Mouse (Mus musculus) frontal cortex, postnatal 14 days (tissue): ENCODE measurements around the gene Epas1.

ENCODE experiments used
- DNase-seq, 2 experiments: peaks; one replicate each; pipeline ENCODE4 v3.0.0; 2022; ENCODE audit warnings: low spot score in 2 of 2

Gene Epas1

DNA sequence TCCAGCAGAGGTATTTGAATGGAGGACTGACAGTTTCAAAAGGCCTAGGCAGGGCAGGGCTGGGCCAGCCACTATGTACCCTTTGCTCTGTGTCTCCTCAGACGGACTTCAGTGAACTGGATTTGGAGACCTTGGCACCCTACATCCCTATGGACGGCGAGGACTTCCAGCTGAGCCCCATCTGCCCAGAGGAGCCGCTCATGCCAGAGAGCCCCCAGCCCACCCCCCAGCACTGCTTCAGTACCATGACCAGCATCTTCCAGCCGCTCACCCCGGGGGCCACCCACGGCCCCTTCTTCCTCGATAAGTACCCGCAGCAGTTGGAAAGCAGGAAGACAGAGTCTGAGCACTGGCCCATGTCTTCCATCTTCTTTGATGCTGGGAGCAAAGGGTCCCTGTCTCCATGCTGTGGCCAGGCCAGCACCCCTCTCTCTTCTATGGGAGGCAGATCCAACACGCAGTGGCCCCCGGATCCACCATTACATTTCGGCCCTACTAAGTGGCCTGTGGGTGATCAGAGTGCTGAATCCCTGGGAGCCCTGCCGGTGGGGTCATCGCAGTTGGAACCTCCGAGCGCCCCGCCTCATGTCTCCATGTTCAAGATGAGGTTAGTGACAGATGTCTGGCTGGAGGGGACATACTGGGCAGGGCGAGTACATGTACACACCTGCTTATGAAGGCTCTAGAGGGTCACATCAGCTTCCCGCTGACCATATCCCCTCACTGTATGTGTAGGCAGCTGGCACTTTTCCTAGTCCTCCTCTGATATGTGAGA is 74.1 kb downstream of the Epas1 start:
- DNase-seq: no peak

DNA sequence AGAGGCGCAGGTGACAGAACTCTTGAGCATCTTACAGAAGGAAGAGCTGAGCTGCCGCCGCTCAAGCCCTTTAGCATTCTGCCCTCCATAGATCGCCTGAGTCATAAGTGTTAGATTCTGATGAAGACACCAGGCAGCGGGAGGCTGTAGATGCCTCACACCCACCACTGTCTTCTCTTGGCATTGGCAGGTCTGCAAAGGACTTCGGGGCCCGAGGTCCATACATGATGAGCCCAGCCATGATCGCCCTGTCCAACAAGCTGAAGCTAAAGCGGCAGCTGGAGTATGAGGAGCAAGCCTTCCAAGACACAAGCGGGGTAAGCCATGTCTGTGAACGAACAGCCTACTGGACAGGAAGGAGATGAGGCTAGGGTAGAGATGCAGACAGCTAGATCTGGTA is 75.0 kb downstream of the Epas1 start:
- DNase-seq: no peak

DNA sequence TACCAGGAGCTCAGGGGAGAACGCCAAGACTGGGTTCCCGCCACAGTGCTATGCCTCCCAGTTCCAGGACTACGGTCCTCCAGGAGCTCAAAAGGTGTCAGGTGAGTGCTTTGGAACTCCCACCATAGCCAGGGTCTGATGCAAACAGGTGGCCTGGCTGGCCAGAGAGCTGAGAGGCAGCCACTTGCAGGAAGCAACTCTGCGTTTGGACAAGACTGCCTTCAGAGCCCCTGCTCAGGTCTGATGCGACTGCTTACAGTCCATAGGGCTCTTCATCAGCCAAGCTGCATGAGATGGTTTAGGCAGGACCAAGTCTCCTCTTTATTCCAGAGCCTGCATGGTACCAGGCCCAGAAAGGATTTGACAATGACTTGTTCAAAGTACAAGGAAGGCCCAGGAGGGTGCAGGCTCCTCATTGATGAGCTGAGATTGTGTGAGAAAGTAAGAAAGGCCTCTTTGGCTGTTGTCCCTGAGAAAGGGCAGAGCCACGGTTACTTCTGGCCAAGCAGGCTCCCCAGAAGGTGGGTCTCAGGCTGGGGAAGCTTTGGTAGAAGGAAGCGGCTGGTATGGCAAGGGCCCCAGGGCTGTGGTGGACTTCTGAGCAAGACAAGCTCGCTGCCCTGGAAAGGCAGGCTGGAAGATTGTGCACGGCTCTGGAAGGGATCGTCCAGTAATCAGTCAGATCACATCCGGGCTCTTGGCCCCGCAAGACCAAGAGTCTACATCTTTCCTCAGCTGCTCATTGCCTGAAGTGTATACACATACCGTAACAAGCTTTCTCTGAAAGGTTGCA is 76.1 kb downstream of the Epas1 start:
- DNase-seq: no peak

DNA sequence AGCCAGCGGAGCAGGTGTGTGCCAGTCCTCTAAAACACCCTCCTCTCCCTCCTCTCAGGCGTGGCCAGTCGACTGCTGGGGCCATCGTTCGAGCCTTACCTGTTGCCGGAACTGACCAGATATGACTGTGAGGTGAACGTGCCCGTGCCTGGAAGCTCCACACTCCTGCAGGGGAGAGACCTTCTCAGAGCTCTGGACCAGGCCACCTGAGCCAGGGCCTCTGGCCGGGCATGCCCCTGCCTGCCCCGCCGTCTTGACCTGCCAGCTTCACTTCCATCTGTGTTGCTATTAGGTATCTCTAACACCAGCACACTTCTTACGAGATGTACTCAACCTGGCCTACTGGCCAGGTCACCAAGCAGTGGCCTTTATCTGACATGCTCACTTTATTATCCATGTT is 77.4 kb downstream of the Epas1 start:
- DNase-seq: no peak

DNA sequence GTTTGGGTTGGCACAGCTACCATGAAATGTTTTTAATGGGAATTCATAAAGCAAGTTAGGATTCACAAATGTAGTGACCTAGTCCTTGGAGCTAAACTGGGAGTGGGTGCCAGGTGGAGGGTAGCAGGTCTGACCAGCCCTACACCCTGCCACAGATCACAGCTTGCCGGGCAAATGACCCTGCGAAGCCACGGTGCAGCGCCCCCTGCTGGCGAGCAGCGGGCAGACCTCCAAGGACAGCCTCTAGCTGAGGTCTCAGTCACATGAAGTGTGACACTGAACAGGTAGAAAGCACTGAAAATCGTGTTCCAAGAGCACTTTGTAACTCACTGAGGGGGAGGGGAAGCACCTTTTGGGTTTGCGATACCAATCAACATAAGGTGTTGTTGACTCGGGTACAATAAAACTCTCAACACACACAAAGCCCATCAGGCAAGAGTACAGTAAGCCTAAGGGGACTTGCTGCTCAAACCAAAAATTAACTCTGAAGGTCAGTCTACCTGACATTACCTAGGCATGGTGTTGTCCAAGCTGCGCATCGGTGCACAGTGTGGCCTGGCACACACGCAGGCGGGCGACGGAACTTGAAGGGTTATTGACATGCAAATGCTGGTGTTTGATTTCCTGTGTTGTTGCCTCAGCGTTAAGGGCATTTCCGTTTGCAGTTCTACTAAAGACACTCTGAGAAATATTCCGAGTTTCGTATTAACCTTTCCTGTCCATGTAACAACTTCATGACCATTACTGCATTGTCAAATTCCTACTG is 79.2 kb downstream of the Epas1 start:
- no peak for DNase-seq

DNA sequence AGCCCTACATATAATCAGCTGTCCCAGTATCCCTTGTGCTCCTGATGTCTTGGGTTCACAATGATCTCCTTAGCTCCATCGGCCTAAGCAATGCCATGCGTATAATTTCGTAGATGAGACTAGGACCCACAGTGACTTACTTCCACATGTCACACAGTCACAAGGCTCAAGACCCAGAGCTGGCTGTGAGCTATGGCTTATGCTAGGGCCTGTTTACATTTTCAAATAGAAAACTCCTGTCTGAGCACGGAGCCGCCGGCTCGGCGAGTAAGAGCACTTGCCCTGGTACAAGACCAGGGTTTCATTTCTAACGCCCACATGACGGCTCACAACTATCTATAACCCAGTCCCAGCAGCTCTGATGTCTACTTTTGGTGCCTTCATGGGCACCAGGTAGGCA is 80.4 kb downstream of the Epas1 start:
- DNase-seq: no peak

DNA sequence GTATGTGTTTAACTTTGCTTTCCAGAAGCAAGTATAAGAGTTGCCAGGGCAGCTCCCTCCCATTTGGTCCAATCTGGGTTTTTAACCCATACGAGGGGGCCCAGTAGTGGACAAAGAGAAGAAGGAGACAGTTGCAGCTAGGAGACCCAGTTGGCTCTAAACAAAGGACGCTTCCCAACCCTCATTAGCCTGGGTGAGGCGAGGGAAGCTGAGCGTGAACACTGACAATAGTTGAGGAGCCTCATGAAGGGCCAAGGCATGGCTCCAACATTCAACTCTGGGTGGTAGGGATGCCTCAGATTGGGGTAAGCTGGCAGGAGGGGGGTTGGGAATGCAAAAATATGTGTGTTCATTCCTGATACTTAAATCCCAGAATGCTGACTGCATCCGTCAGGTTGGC is 85.8 kb downstream of the Epas1 start:
- no peak for DNase-seq

DNA sequence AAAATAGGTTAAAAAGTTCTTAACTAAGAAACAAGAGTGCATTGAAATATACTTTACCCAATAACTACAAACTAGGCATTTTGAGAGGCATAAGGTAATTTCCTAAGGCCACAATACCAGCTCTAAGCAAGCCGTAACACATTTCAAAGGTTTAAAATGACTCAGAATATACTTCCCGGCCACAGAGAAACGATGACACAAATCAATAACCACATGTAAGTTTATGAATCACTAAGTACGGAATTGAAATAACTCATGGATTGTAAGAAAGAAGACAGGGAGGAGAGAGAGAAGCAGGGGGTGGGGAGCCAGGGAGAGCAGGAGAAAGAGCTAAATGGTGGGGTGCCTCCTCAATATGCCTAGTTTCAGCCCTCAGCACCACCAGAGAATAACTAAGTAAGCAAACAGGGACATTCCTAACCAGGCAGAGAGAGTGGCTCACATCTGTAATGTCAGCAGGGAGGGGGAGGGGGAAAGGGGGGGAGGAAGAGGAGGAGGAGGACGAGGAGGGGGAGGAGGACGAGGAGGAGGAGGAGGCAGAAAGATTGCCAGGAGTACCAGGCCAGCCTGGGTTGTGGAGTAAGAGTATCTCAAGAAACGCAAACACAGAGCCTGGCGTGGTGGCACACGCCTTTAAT is 97.3 kb downstream of the Epas1 start:
- no peak for DNase-seq

DNA sequence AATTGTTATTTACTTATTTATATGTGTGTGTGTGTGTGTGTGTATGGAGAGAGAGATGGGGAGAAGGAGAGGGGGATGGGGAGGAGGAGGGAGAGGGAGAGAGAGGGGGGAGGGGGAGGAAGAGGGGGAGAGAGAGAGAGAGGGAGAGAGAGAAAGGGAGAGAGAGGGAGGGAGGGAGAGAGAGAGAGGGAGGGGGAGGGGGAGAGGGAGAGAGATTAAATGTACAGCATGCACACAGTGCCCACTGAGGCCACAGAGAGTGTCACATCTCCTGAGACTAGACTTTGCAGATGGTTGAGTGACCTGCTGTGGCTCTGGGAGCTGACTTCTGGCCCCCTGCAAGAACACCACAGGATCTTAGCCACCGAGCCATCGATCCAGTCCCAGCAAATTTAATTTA is 98.3 kb downstream of the Epas1 start:
- DNase-seq: no peak

DNA sequence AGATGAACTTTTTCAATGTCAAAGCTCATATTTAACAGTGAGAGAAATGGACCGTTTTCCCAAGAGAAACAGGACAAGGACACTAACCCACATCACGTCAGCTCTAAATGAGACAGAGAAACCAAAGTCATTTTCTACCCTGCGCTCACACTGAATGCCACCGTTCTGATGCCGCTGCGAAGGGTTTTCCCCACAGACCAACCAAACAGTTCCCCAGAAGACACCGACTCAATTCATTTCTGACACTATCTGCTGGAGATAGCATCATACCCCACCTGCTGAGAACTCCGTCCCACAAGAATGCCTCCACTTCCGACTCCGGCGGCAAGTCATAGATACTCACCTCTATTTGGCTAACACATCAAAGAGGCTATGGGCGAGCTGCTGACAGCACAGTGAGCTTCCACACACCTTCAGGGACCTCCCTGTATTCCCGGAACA is 99.1 kb downstream of the Epas1 start:
- no peak for DNase-seq

DNA sequence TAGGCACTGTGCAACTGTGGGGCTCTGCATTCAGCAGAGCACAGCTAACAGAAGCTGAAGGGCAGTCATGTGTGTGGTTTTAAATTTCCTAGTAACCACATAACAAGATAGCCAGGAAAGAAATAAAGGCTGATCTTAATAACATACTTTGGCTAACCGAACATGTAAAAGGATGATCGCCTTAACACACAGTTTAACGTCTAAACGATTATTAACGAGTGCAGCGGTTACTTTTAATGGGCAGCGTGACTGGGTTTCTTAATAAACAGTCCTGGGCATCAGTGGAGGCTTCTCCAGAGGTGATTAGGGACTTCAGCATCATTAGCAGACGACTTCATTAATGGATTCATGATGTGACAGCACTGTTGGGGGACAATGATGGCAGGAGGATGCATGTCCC is 117.1 kb downstream of the Epas1 start:
- DNase-seq: no peak

DNA sequence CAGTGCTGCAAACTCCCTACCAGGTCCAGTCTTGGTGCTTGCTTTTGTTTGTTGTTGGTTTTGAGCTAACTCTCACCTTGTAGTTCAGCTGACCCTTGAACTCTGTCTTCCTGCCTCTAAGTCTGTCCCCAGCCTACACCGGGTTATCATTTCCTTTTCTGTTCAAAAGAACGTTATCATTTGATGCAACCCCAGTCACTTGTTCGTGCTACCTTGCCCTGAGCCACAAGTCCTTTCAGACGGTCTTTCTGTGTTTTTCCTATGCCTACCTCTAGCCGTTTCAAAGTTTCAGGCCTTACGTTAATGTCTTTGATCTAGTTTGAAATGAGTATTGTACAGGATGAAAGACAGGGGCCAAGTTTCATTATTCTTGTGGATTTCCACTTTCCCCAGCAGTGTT is 119.1 kb downstream of the Epas1 start:
- no peak for DNase-seq

DNA sequence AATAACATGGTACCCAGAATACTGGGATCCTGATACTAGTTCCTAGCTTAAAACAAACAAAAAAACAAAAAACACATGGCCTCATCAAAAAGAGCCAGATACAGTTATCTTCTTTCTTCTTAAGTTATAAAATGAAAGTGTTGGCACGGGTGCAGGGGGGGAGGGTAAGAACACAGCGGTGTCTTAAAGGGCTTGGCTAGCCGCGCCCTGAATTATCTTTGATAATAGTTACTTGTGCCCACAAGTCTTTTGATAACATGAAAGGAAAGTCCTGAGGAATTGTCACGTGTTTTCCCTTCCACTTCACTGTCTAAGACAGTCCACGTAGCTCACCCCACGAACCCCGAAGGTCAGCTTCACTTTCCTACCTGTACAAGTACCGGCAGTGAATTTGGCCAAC is 123.4 kb downstream of the Epas1 start:
- DNase-seq: no peak

DNA sequence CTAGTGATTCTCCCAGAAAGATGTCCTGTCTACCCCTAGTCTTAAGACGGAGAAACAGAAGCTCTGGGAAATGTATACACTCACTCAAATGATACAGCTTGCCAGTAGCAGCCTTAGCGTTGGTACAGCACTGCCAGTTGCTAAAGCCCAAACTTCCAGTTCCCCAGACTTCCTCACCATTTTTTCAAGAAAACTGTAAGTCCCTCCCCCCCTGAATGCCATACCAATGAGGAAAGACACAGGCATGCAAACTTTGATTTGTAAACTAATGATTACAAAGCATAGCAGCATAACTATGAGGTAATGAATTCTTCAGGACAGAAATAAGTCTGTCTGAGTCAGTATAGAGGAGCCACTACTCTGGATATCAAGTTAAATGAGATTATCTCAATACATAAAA is 124.2 kb downstream of the Epas1 start:
- no peak for DNase-seq

DNA sequence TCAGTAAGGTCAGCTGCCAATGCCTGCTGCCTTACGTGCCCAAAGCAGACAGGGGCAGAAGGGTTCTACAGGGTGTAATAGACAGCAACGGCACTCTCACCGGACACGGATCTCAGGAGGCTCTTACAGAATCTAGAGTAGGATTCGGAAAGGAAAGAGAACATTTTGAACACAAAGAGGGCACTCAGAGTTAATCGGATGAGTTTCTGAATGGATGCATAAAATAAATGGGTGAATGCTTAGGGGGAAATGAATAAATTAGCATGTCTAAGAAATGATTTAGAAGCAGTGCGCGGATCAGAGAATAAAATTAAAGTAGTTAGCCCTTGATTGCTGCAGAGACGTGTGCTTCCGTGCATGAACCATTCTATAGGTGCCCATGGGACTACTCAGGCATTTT is 126.6 kb downstream of the Epas1 start:
- no peak for DNase-seq

DNA sequence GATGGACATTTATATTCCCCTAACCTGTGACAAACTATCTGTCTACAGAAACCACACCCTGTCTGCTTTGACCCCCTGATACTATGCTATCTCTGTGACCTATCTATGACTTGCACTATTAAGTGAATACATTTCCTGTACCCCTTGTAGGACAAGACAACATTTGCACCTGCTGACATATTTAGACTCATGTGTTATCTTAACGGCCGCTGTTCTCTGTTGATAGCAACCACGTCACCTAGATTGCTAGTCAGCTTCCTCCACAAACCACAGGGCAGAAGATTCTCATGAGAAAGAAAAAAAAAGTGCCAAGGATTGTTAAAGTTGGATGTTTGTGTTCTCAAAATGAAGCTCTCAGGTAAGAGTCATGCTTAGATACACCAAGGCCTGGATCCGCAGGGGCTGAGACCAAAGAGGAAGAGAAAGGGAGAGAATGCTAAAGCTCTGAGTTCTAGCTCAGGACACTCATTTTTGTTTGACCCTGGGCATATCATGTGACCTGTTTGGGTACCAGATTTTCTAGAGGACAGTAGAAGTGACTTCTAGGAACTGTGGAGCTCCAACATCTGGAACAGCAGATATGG is 127.1 kb downstream of the Epas1 start:
- DNase-seq: no peak
